Mouse (Mus musculus) hindbrain, embryonic 14.5 days (tissue): ENCODE results near the gene Dagla. TPM values are rescaled to one million over a fixed set of nuclear protein-coding genes. Genes with fewer than 3 reads are reported as not detected.

ENCODE experiments used
- ATAC-seq: fragments of 200-750 bp; cut with Nextera tagmentation; 2 replicates; pipeline ENCODE4 v1.8.0; 2017; ENCODE audit warnings: moderate number of reproducible peaks, mild to moderate bottlenecking, moderate TSS enrichment, moderate library complexity; ENCODE audit not compliant: low FRiP score
- DNase-seq: peaks from one replicate; pipeline ENCODE4 v3.0.0-alpha.2; 2015; ENCODE audit warnings: low spot score
- H3K27ac ChIP-seq: fragments of 300-500 bp; sonication (generic); 2 replicates; pipeline ENCODE4 v1.5.1; 2014; ENCODE audit warnings: mild to moderate bottlenecking, moderate library complexity
- H3K27me3 ChIP-seq: fragments of 300-500 bp; sonication (generic); 2 replicates; pipeline ENCODE4 v1.6.1; 2014; ENCODE audit warnings: mild to moderate bottlenecking, low read length, mixed read lengths; ENCODE audit not compliant: control insufficient read depth, insufficient read depth
- H3K36me3 ChIP-seq: fragments of 300-500 bp; sonication (generic); replicated peaks from 2 replicates; pipeline ENCODE4 v1.6.1; 2014; ENCODE audit not compliant: control insufficient read depth, insufficient read depth
- H3K4me1 ChIP-seq: fragments of 300-500 bp; sonication (generic); replicated peaks from 2 replicates; pipeline ENCODE4 v1.6.1; 2014; ENCODE audit warnings: antibody characterized with exemption, low read length, mixed read lengths; ENCODE audit not compliant: control insufficient read depth, insufficient read depth
- H3K4me2 ChIP-seq: fragments of 300-500 bp; sonication (generic); replicated peaks from 2 replicates; pipeline ENCODE4 v1.6.1; 2014; ENCODE audit warnings: mild to moderate bottlenecking, moderate library complexity
- H3K4me3 ChIP-seq: fragments of 300-500 bp; sonication (generic); replicated peaks from 2 replicates; pipeline ENCODE4 v1.5.1; 2014; ENCODE audit warnings: mild to moderate bottlenecking, low read length
- H3K9ac ChIP-seq: fragments of 300-500 bp; sonication (generic); 2 replicates; pipeline ENCODE4 v1.6.1; 2014
- H3K9me3 ChIP-seq: fragments of 300-500 bp; sonication (generic); 2 replicates; pipeline ENCODE4 v1.6.1; 2016; ENCODE audit warnings: low read length; ENCODE audit not compliant: control insufficient read depth
- WGBS: fragments of 180-500 bp; shearing (Covaris S2); extraction: QIAGEN DNeasy Blood & Tissue Kit; methylation state at CpG from one replicate; pipeline ENCODE4 v1.1.7; 2014; 5-methylcytosine and 5-hydroxymethylcytosine counted together
- polyA plus RNA-seq: library from polyadenylated mRNA; unstranded; fragments of >200 nt; fragmentation: Nextera tagmentation; extraction: Ambion mirVana; gene quantifications from 2 replicates; pipeline ENCODE4 v1.2.1, GENCODE M21; 2014

Dagla gene
- polyA plus RNA-seq, 1 experiment from 2014 or later, result 10.2 TPM

DNA sequence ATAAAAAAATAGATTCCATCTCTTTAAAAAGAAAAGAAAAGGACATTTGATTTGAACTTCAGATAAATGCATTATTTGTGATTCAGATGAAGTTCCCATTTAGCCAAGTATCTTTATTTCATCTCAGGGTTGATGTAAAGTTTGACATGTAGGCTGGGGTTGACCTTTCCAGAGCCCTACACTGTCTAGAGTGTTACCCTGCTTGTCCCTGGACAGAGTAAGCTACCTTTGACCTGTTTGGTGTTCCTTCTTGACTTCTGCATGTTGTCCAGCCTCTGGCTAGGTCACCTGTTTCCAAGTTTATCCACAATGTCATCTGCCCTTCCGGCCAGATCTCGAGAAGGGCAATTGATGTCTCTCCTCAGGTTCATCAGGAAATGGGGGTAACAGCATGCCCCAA lies 12.7 kb upstream of the Dagla start:
- Histone ChIP-seq H3K9me3 (no peaks in the 10 kb centered on the region), H3K4me1 (no peaks in the 10 kb centered on the region), H3K4me3 (no peak overlapping the region), H3K27me3 (no peaks in the 10 kb centered on the region), H3K4me2 (no peak overlapping the region), H3K9ac (no peak overlapping the region), H3K36me3 (no peaks in the 10 kb centered on the region), H3K27ac (no peak overlapping the region)
- no peak for ATAC-seq
- WGBS, result 94% methylated on average over 2 of the region's 2 CpGs
- DNase-seq, result no peak

- no peaks in the 10 kb centered on the region for H3K27me3 ChIP-seq
These were observed 12.3 kb upstream of the Dagla start for GRCm38 (mm10) chr19:10316956-10317355.

GRCm38 (mm10) chr19:10312072-10312471 lies 7.4 kb upstream of the Dagla start:
- no peaks in the 10 kb centered on the region for H3K27me3 ChIP-seq
- no peak for DNase-seq
- ATAC-seq, result no peak
- H3K9ac ChIP-seq, result no peak overlapping the region
- H3K9me3 ChIP-seq, result no peaks in the 10 kb centered on the region
- no peaks in the 10 kb centered on the region for H3K36me3 ChIP-seq
- WGBS, result 69% methylated on average over 8 of the region's 8 CpGs
- H3K4me3 ChIP-seq, result no peak overlapping the region
- no peak overlapping the region for H3K27ac ChIP-seq
- no peak overlapping the region for H3K4me2 ChIP-seq
- H3K4me1 ChIP-seq, result 0 out of 2 replicates have a peak, but pooled peaks cover 3% of the 10 kb centered on the region

More at GRCm38 (mm10) chr19:10316956-10317355, 12.3 kb upstream of the Dagla start:
- 71% methylated on average over 4 of the region's 4 CpGs for WGBS
- H3K27ac ChIP-seq, result no peak overlapping the region
- no peaks in the 10 kb centered on the region for H3K9me3 ChIP-seq
- ATAC-seq (no peak), DNase-seq (no peak)
- no peaks in the 10 kb centered on the region for H3K36me3 ChIP-seq
- no peak overlapping the region for H3K4me3 ChIP-seq
- H3K4me1 ChIP-seq, result no peaks in the 10 kb centered on the region
- H3K4me2 ChIP-seq, result no peak overlapping the region
- no peak overlapping the region for H3K9ac ChIP-seq

GRCm38 (mm10) chr19:10308990-10309389 lies 4.3 kb upstream of the Dagla start:
- H3K27me3 ChIP-seq, result no peaks in the 10 kb centered on the region
- no peaks in the 10 kb centered on the region for H3K36me3 ChIP-seq
- H3K4me1 ChIP-seq, result peaks cover 10% of the 10 kb centered on the region; the same call in 1 of the 2 replicates
- no peak overlapping the region for H3K9ac ChIP-seq
- DNase-seq (no peak), ATAC-seq (no peak)
- WGBS, result 59% methylated on average over 2 of the region's 2 CpGs
- H3K4me3 ChIP-seq, result no peak overlapping the region
- H3K27ac ChIP-seq, result no peak overlapping the region
- H3K9me3 ChIP-seq, result no peaks in the 10 kb centered on the region
- no peak overlapping the region for H3K4me2 ChIP-seq

- Histone ChIP-seq H3K27me3 (no peaks in the 10 kb centered on the region), H3K4me2 (no peak overlapping the region), H3K27ac (no peak overlapping the region), H3K4me1 (peaks cover 20% of the 10 kb centered on the region; the same call in 1 of the 2 replicates), H3K9me3 (no peaks in the 10 kb centered on the region), H3K36me3 (no peaks in the 10 kb centered on the region), H3K9ac (no peak overlapping the region), H3K4me3 (no peak overlapping the region)
- WGBS, result 39% methylated on average over 6 of the region's 6 CpGs
- DNase-seq, result no peak
- ATAC-seq, result no peak
These were observed 3.3 kb upstream of the Dagla start for GRCm38 (mm10) chr19:10307941-10308340.

DNA sequence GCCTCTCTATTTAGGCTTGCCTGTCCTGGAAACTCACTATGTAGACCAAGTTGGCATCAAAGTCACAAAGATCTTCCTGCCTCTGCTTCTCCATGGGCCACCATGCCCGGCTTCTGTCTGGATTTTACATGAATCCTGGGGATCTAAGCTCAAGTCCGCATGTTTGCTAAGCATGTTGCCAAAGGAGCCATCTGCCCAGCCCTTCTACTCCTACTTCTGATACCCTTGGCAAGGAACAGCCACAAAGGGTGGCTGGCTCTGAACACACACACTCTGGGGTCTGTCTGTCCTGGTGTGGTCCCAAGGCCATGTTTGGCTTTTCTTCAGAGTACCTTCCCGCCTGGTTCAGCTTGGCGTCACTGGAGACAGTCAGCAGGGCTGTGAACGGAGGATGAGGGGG lies 2.7 kb upstream of the Dagla start:
- H3K4me3 ChIP-seq, result no peak overlapping the region
- no peak overlapping the region for H3K4me2 ChIP-seq
- no peak overlapping the region for H3K27ac ChIP-seq
- no peaks in the 10 kb centered on the region for H3K36me3 ChIP-seq
- 79% methylated on average over 5 of the region's 5 CpGs for WGBS
- H3K4me1 ChIP-seq, result peaks cover 22% of the 10 kb centered on the region; the same call in 1 of the 2 replicates
- no peaks in the 10 kb centered on the region for H3K27me3 ChIP-seq
- no peak overlapping the region for H3K9ac ChIP-seq
- ATAC-seq (no peak), DNase-seq (no peak)
- no peaks in the 10 kb centered on the region for H3K9me3 ChIP-seq

- Histone ChIP-seq H3K36me3 (no peaks in the 10 kb centered on the region), H3K4me1 (peaks cover 22% of the 10 kb centered on the region; the same call in 1 of the 2 replicates), H3K4me3 (no peak overlapping the region), H3K9me3 (no peaks in the 10 kb centered on the region), H3K27me3 (no peaks in the 10 kb centered on the region), H3K9ac (no peak overlapping the region), H3K4me2 (no peak overlapping the region), H3K27ac (no peak overlapping the region)
- DNase-seq (no peak), ATAC-seq (no peak)
- 87% methylated on average over 5 of the region's 5 CpGs for WGBS
These were observed 2.0 kb upstream of the Dagla start for GRCm38 (mm10) chr19:10306521-10307243.

- Histone ChIP-seq H3K27me3 (no peaks in the 10 kb centered on the region), H3K27ac (no peak overlapping the region), H3K4me3 (no peak overlapping the region), H3K4me2 (no peak overlapping the region), H3K4me1 (peaks cover 22% of the 10 kb centered on the region; the same call in 1 of the 2 replicates), H3K9me3 (no peaks in the 10 kb centered on the region), H3K9ac (no peak overlapping the region), H3K36me3 (no peaks in the 10 kb centered on the region)
- no peak for DNase-seq
- ATAC-seq, result no peak
- WGBS, result 85% methylated on average over 12 of the region's 12 CpGs
These were observed 963 bp upstream of the Dagla start for GRCm38 (mm10) chr19:10305640-10306039.

DNA sequence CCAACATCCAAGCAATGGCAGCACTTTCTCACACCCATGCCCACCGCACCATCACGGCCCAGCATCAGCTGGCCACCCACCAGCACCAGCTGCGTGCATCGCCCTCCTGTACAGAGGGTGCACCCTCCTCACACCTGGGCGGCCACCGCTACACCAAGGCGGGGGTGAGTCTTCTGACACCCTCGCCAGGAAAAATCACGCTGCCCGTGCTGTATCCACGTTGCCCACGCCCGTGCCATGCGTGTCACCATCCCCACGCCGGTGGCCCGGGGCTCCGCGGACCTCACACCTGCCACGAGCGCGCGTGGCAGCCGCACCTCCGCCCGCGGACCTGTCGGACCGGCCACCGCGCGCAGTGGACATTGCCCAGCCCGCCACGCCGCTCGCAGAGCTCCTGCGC lies 282 bp downstream of the Dagla start:
- peak; percentile 68 for ATAC-seq
- 6% methylated on average over 35 of the region's 37 CpGs for WGBS
- peaks cover 22% of the 10 kb centered on the region for H3K4me1 ChIP-seq

More for the DNA sequence above, 282 bp downstream of the Dagla start:
- Histone ChIP-seq H3K4me2 (peak overlapping the region; percentile 88), H3K9ac (peak overlapping the region; percentile 91), H3K27me3 (no peaks in the 10 kb centered on the region), H3K36me3 (no peaks in the 10 kb centered on the region), H3K27ac (no peak overlapping the region), H3K9me3 (no peaks in the 10 kb centered on the region), H3K4me3 (peak overlapping the region; percentile 89)
- DNase-seq, result no peak
